In genomic region chr10:62138040-62138439, GRCm38 (mm10) we compare ENCODE assay signal across 18 mouse cellular contexts. TPM values are rescaled to one million over a fixed set of nuclear protein-coding genes. Genes with fewer than 3 reads are reported as not detected.
DNase-seq lines count a peak whose midpoint lies in the region; ATAC-seq and TF ChIP-seq lines count a peak whose summit lies in the region.
"Had no signal": no experiment of that assay in that cellular context is flagged by ENCODE, and none has a peak within 500 bp of the region (broad histone marks: within the 10 kb centered on the region; RNA-seq: fewer than 3 reads in every experiment).

No protein-coding gene starts in this region.

- ATAC-seq in CD4-positive, CD25-positive, alpha-beta regulatory T cell, adult 4 months = no peak
- ATAC-seq: forebrain, embryonic 13.5 days; liver, postnatal 0 days; midbrain, embryonic 13.5 days had no signal

- H3K79me2 ChIP-seq in myocyte (ENCODE audit: control insufficient read depth, insufficient read depth) = no peaks in the 10 kb centered on the region

- peak; percentile 90 for DNase-seq in embryo, embryonic 10 days (ENCODE audit: low spot score)
- DNase-seq in embryo, embryonic 9.5 days (ENCODE audit: extremely low spot score) = no peak
- peak; percentile 27 for DNase-seq in lung, postnatal 10 days
- no peak for DNase-seq in lung, adult 18-20 months
- peak; percentile 41 to 47 for DNase-seq in adrenal gland, postnatal 36 days
- no peak for DNase-seq in spleen, adult 12 weeks (ENCODE audit: low spot score)
- DNase-seq: liver, postnatal 0 days; spleen, adult 18-20 months; thymus, adult 18-20 months had no signal

- H3ac ChIP-seq in myocyte (ENCODE audit: control insufficient read depth, insufficient read length) = no peak overlapping the region

- H3K4me3 ChIP-seq in myocyte = no peak overlapping the region
- H3K4me3 ChIP-seq: forebrain, embryonic 13.5 days; midbrain, embryonic 13.5 days had no signal

- peaks cover 17% of the 10 kb centered on the region for H3K27me3 ChIP-seq in myocyte (ENCODE audit: control insufficient read depth, insufficient read depth, insufficient read length)

- TF ChIP-seq POLR2A in myocyte (IDR thresholded peaks at IDR 0.05; ENCODE audit: insufficient read length, low read depth) = no peak

- no peaks in the 10 kb centered on the region for H3K36me3 ChIP-seq in myocyte (ENCODE audit: control insufficient read depth, insufficient read depth)
- H3K36me3 ChIP-seq: midbrain, embryonic 13.5 days had no signal

- H3K4me2 ChIP-seq in myocyte (ENCODE audit: low read depth) = no peak overlapping the region
- H3K4me2 ChIP-seq: forebrain, embryonic 13.5 days; hindbrain, embryonic 14.5 days; midbrain, embryonic 13.5 days had no signal

TF ChIP-seq in myocyte, 11 proteins besides CTCF, POLR2A, EP300 and RAD21:
- TF ChIP-seq USF1 (IDR thresholded peaks at IDR 0.05; ENCODE audit: low read depth) (no peak), TCF12 (IDR thresholded peaks at IDR 0.05; ENCODE audit: insufficient read depth, poor library complexity, severe bottlenecking) (no peak), MYOD1 (IDR thresholded peaks at IDR 0.05; ENCODE audit: control insufficient read depth in 1 of 3, insufficient read length in 2 of 3, low read depth in 2 of 3) (no peak), CEBPB (IDR thresholded peaks at IDR 0.05; ENCODE audit: insufficient read depth, poor library complexity, severe bottlenecking) (no peak), REST (IDR thresholded peaks at IDR 0.05; ENCODE audit: insufficient read depth, insufficient read length) (peak; percentile 71)

RNA-seq across cellular contexts. Expression of gene Neurog3, which starts 5.2 kb away (rescaled TPM):
- not detected for total RNA-seq in adrenal gland, postnatal 36 days (2021)
- not detected for polyA plus RNA-seq in myocyte (2012; fragmentation: generic; extraction: Trizol)
- not detected for polyA plus RNA-seq in CD4-positive, CD25-positive, alpha-beta regulatory T cell, adult 4 months (2017; shearing (Covaris generic))
- total RNA-seq: common myeloid progenitor, adult 5-6 weeks; left cerebral cortex, postnatal 25 days; neutrophil, adult 5-6 weeks had no signal
- polyA plus RNA-seq: gonadal fat pad, adult 2 months; hindbrain, embryonic 14.5 days; liver, postnatal 0 days had no signal

RNA-seq across cellular contexts. Expression of gene Fam241b, which starts 5.7 kb away (rescaled TPM):
- 1 to 10 TPM; 2.2 to 5.5 TPM for total RNA-seq in adrenal gland, postnatal 36 days (2021)
- 3.3 TPM for polyA plus RNA-seq in myocyte (2012; fragmentation: generic; extraction: Trizol)
- polyA plus RNA-seq in CD4-positive, CD25-positive, alpha-beta regulatory T cell, adult 4 months (2017; shearing (Covaris generic)) = 1 to 10 TPM; 5.8 to 6.8 TPM
- total RNA-seq: neutrophil, adult 5-6 weeks had no signal

Comparison
In these comparisons a context has a peak if more than half of its experiments do, and no peak if none do; other contexts are left out.
1. DNase-seq: peak in embryo, embryonic 10 days (single experiment), lung, postnatal 10 days (single experiment) and adrenal gland, postnatal 36 days (2 of 2); none in embryo, embryonic 9.5 days (single experiment), lung, adult 18-20 months (0 of 2) and spleen, adult 12 weeks (single experiment).